Mouse (Mus musculus): ENCODE data around the gene Slc2a5.
A peak's percentile ranks its signal among the peaks of the same experiment; 100 is the strongest.

Gene Slc2a5

DNA sequence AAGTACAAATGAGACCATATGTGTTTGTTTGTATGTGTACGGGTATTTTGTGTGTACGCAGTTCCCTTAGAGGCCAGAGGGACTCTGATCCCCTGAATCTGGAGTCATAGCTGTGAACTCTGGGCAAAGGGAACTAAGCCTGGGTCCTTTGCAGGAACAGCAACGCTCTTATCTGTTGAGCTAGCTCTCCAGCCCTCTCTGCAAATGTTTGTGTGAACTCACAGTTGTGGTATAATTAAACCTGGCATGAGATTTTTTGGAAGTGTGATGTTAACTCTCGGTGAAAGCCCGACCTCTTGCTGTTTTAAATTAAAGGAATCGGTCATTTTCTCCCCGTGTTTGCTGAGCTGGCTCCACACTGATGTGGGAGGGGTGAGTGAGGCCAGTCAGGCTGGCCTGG lies 13.4 kb upstream of the Slc2a5 start:
- DNase-seq, result no peak

DNA sequence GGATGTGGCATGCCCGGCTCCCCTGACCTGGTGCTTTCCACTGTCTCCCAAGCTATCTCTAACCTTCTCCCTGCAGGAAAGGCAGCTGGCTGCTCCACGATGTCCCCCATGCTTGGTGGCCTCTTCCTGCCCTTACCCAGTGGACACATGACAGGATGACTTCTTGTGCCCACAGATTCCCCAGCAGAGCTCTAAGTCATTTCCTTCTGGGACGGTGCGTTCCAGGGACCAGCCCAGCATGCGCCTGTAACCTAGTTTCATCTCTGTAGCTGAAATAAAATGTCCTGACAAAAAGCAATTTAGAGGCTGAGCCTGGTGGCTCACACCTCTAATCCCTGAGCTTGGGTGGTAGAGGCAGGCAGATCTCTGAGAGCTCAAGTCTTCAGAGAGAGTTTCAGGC lies 12.4 kb upstream of the Slc2a5 start:
- DNase-seq, result peak; percentile 54

DNA sequence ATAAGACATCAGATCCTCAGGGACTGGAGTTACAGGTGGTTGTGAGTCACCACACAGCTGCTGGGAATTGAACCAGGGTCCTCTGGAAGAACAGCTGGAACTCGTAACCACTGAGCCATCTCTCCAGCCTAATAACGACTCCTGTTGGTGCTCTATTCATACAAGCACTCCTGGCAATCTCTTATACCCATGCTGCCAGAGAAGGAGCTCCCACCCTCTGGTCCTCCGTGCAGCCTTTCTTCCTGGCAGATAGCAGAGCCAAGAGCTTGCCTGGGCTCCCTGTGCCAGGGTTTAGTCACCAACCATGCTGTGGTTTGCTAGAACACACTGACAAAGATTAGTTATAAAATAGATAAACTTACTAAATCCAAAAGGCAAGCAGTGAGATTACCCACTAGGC lies 9.4 kb upstream of the Slc2a5 start:
- no peak for DNase-seq

DNA sequence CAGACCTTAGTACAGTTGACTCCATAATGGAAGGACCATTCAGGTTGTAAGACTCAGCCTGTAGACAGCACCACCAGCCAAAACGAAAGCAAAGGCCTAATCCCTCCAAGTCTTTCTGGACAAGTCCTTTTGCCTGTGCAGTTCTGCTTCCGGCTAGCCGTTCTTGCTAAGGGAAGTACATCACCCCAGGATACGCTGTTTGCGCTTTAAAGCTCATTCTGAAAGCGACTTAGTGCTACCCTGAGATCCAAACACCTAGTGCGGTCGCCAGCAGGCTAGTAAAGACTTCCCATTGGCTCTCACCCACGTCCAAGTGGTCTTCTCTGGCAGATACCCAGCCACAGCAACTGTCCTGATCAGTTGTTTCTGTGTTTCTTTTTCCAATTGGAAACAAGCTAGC lies 8.7 kb upstream of the Slc2a5 start:
- DNase-seq, result no peak

DNA sequence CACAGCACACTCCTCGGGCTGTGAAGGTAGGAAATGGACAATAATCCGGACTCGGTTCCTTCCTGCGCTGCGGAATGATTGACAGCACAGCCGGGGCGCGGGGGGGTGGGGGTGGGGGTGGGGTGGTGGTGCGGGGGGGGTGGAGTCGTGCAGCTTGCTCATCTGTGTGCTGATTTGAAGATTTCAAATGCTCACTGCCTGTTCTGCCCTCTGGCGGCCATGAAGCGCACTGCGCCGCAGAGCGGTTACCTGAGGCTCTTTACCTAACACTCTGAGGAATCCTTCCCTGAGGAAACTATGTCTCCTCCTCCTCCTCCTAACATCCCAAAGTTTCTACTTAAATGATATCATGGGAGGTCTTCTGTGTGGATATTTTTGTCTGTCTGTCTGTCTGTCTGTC lies 6.2 kb upstream of the Slc2a5 start:
- peak; percentile 74 for DNase-seq

DNA sequence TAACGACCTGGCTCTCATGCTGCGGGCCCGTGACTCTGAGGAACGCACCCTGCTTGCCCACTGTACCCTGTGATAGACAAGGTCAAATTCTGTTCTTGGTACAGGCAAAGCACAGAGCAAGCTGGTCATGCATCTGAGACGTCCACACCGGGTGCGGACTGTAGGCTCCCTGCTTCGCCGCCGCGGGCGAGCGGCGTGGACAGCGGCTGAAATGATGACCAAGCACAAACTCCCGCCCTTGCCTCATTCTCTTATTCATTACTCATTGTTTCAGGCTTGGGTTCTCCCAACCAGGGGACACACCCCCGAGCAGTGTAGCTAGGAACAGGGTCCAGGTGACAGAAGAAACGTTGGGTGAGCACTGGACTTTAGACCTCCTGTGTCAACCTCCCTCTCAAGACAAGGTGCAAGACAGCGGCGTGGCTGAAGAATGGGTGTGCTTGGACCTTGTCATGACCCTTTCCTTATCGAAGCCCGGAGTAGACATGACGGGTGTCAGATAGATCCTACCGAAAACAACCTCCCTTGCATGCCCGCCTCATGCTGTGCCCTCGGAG lies 4.5 kb upstream of the Slc2a5 start:
- no peak for DNase-seq

DNA sequence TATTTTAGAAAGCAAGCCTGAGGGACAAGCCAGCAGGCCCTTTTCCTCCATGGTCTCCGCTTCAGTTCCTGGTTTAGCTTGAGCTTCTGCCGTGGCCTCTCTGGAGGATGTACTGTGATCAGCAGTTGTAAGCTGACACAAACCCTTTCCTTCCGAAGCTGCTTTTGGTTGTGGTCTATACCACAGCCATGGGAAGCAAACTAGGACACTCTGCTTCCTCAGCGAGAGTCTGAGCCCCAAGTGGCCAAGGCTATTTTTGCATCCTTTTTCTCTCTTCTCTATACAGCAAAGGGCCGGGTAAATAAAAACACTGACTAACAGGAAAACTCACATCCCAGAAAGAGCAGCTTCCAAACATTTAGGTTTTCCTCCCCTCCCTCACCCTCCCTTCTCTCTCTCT lies 1.8 kb upstream of the Slc2a5 start:
- no peak for DNase-seq

DNA sequence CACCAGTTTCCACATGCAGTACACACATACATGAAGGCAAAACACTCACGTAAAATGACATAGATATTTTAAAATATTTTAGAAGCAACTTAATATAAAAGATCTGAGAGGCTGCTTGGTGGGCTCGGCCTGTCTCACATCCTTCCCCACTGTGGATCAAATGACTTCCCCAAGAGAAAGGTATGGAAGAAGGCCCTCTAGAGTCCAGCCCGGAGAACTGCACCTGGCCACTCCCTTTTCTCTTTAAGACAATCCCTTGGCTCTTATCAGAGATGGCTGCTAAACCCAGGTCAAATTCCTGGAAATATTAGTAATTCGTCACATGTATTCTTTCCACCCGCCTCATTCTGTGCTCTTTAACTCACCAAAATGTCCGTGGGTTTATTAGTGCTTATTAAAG lies 920 bp upstream of the Slc2a5 start:
- no peak for DNase-seq

DNA sequence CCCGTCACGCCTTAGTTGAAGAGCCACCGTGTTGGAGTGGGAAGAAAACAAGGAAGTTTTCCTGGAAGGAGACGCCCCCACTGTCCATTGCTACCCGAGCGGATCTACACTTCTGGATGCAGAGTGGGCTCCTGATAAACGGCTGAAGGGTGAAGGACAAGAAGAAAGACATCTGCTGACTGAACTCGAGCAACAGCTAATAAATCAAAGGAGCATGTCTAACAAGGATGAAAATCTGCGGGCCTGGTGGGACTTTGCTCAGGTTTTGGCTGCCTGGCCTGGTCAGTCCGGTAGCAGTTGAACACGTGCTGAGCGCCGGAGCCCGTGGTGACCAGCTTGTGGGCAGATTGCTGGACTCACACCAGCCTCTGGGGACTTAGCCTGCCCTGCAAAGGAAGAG lies 557 bp downstream of the Slc2a5 start:
- DNase-seq, result no peak

DNA sequence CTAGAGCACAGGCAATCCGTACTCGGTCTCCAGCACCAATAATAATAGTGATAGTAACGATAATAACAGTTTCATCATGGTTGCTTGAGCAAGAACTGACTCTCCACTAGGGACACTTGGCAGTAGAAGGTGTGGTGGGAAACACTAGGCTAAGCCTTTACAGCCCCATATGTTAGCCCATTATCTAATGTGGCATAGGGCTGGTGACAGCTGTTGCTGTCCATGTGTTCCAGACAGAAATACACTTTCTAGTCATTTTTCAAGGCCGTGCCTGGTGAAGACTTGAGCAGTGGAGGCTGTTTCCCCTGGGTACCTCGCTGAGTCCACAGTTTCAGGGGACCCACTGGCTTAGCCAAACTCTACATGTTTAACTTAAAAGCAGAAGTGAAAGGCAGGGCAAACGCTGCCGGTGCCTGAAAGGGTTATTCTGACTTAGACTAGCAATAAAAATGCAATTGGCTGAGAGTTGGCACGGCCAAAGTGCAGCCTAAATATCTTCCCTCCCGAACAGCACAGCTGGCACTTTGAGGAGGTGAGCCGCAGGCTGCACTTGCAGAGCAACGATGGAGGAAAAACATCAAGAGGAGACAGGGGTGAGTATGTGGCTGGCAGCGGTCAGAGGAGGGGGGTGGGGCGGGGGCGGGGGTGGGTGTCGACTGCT lies 1.2 kb downstream of the Slc2a5 start:
- DNase-seq, result no peak

DNA sequence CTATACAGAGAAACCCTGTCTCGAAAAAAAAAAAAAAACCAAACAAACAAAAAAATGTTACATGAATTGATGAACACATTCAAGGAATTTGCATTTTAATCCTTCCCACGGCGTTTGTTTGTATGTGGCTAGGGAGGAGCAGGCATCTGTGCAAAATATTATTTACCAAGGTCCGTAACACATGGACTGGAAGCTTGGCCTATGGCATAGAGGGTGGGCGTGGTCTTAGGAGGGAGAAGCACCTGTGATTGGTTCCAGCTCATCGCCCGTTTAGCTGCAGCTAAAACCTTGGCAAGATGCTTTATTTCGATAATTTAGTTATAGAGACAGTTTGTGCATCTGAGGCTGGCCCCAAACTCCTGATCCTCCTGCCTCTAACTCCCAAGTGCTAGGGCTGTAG lies 2.3 kb downstream of the Slc2a5 start:
- no peak for DNase-seq

DNA sequence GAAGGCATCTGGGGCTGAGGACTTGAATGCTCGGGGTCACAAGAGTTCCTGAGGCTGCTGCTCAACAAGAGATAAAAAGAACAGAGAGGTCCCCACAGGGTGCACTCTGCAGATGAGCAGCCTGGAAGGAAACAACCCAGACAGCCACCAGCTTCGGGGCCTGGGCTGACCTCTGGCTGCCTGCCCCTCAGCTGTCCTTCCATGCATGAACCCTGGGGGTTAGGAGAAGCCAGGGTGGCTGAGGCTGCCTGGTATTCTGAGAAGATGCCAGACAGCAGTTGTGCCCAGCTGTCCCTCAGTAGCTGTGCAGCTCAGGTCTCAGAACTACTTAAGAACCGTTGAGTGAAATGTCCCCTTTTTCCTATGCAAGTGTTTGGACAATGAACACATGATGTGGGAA lies 3.4 kb downstream of the Slc2a5 start:
- no peak for DNase-seq

DNA sequence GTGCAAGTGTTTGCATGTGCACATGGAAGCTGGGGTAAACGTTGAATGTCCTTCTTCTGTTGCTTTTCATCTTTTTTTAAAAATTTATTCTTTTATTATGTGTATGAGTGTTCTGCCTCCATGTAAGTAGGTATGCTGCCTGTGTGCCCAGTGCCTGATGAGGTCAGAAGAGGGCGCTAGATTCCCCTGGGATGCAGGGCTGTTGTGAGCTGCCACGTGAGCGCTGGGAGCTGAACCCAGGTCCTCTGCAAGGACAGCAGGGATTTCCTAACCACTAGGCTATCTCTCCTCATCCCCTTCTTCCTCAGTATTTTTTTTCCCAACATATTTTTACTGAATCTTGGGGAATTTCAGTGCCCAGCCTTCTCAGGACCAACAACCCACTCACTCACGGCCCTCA lies 7.3 kb downstream of the Slc2a5 start:
- no peak for DNase-seq

DNA sequence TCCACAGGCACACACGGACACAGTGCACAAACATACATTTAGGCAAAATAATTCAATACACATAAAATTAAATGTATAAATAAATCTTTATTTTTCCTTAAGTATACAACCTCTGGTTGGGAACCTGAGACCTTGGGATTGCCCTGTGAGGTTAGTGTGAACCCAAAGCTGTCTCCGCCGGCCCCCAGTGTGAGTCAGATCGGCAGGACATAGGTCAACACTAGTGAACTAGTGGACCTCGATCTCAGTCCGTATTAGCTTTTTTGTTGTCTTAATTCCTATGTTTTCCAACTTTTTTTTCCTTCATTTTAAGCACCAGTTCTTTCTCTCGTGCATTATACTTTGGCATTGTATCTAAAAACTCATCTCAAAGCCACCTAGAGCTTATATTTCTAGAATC lies 8.8 kb downstream of the Slc2a5 start:
- no peak for DNase-seq

DNA sequence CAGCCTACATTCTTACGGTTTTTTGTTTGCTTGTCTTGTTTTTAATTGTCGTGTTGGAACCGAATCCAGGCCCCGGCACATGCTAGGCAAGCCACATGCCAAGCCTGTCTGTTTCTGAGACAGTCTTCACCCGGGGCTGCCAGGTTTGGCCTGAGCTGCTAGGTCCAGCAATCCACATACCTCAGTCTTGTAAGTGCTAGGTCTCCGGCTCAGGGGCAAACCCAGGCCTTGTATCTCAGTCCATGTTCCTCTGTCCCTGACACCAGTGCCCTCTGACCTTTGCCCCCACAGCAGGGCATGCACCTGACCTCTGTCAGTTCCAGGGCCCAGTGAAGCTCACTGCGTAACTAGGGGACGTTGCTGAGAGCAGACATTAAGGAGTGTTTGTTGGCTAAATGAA lies 9.5 kb downstream of the Slc2a5 start:
- no peak for DNase-seq

DNA sequence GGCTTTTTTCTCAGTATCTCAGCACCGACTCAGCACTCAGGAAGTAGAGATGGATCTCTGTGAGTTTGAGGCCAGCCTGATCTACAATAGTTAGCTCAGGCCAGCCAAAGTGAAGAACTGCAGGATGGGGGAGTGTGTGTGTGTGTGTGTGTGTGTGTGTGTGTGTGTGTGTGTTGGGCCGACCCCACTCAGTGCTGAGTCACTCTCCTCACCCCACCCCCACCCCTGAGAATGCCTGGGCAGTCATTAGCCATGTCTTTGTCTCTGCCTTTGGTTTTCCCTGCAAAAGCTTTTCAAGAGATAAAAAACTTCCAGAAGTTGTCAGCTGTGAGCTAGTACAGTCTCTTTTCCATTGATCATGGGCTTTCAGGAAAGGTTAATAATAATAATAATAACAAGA lies 11.6 kb downstream of the Slc2a5 start:
- no peak for DNase-seq

DNA sequence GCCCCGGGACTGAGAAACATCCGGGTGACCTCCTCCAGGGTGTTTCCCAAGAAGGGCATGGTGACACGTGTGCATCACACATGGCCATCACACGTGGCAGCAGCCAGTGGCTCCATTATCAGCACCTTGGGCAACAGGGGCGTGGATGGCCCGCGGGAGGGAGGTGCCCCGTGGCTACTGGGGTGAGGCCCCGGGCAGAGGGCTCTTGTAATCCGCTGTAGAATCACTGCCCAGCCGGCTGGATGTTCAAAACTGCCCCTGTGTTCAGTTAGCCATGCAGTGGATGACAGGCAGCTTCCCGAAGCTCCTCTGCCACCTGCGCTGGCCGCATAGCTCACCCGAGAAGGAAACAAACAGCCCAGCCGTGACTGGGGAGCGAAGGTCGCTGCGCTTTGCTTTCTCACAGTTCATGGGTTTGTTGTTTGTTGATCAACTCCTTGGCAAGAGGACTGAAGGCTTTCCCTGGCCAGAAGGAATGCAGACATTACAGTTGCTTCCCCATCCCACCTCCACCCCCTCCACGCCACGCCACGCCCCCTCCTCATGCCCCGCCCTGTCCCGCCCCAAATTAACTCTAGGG lies 13.7 kb downstream of the Slc2a5 start:
- no peak for DNase-seq

DNA sequence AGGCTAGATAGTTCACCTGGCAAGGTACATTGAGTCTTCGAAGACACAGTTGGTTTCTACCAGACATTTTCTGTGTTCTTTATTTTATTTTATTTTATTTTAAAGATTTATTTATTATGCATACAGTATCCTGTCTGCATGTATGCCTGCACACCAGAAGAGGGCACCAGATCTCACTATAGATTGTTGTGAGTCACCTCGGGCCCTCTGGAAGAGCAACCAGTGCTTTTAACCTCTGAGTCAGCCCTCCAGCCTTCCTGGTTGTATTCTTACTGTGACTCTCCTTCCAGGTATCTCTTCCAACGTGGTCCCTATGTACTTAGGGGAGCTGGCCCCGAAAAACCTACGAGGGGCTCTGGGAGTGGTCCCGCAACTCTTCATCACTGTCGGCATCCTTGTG lies 16.2 kb downstream of the Slc2a5 start:
- no peak for DNase-seq

DNA sequence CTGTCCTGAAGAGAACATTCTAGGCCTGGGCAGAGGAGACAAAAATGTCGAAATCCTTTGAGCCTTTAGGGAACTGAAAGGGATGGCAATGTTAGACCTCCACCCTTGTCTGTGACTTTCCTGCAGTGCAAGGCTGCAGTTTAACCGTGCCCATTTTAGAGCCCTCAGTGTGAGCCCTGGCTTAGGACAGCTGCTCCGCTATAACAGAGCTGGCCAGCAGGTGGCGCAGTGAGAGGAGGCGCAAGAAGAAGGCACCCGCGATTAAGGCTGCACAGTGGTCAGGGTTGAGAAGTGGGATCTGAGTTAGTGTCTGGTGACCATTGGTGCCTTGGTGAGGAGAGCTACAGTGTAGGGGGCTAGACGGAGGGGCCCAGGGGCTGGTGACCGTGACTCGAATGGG lies 17.6 kb downstream of the Slc2a5 start:
- peak; percentile 54 for DNase-seq

DNA sequence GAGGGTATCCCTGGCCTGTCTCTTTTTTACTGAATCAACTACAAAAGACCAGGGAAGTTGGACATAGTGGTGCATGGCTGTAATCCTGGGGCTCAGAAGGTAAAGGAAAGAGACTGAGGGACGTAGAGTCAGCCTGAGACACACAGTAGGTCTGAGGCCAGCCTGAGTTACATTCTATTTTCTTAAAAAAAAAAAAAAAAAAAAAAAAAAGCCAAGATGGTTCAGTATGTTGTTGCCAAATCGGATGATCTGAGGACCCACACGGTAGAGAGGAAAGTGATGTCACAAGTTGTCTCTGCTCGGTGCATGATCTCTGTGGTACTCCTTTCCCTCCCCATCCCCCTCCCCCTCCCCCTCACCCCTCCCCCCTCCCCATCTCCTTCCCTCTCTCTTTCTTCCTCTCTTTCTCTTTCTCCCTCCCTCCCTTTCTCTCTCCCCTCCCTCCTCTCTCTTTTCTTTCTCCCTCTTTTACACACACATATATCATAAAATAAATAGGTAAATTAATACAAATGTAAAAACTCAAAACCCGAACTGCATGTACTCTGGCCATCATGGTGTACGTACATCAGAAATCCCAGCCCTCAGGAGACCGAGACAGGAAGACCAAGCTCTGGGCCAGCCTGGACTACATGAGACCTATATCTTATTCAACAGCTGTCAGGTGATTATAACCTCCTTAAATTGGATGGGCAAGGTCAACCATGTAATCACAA lies 18.4 kb downstream of the Slc2a5 start:
- DNase-seq, result no peak

DNA sequence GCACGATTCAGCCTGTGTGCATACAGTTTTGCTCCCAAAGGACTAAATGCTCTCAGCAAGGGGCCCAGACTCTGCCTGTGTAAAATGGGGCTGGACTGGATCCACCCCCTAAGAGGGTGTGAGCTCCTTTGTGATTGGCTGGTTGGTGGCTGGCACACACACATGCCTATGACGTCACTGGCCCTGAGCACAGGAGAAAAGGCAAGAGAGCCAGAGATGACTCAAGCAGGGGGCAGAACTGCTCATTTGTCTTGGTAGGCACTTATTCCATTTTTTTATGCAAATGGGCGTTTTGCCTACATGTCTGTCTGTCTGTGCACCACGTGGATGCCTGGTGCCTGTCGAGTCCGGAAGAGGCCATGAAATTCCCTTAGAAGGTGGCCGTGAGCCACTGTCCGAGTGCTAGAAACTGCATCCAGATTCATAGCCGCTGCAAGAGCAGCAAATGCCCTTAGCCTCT lies 19.0 kb downstream of the Slc2a5 start:
- peak; percentile 31 for DNase-seq

DNA sequence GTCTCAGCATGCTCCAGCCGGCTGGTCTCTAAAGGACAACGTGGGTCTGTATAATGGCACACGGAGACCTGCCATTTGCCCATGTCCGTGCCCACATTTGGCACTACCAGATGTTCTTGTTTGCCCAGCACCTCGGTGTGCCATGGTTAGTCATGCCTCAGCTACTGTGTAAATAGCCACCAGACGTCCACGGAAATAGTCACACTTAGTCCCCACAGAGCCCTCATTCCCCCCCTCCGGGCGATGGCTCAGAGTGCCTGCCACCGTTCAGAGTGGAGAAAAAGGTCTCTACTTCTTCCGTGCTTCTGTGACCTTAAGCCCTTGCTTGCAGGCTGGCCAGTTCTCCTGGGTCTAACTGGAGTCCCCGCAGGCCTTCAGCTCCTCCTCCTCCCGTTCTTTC lies 20.0 kb downstream of the Slc2a5 start:
- DNase-seq, result no peak

DNA sequence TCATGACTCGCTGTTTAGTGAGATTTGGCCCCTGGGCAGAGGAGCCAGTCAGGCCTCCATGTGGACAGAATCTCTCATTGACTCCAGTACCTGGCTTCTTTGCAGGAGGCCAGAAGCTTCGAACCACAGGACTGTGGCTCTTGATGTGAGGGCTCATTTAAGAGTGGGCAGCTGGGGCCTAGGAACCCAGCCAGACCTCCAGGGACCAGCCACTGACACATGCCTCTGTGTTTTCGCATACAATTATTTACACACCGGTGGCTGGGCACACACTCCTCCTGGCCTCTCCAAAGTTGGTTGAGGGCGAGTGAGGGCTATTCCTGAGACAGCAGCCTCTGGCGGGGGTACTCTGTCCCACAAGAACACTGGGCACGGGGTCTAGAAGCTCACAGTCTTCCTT lies 21.3 kb downstream of the Slc2a5 start:
- no peak for DNase-seq

DNA sequence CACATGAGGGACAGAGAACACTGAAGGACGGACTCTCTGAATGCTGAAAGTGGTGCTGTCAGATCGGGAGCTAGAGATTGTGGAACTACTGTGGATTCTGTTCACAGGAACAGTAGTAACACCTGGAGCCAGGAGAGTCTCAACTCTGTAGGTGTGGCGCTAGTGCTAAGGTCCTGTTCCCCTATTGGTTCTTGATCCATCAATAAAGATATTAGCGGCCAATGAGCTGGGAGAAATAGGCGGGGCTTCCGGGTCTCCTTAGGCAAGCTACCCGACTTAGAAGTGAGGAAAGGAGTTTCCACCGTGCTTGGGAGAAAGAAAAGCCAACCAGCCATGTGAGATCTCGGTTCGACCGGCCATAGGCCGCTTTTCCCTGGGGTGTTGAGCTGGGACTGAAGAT lies 25.2 kb downstream of the Slc2a5 start:
- no peak for DNase-seq

All from cerebellum, adult 9-11 months (tissue).